In the genomic region with DNA sequence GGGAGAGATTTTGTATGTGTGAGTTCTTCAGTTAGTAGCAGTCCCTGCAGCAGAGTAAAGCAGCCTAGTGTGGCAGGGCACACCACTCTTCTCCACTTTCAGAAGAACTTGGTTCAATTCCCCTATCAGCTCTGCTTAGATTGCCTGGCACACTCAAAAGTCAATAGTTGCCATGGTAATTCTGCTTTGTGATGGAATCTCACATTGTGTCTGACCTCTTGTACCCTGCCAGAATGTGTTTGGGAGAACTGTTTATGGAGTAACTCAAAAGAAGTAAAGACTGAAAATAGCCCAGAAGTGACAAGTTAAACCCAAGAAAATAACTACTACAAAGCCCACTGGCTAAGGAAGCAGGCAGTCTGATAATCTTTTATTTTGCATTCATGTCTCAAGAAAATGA, we compare ENCODE assay signal across 28 mouse cellular contexts.
DNase-seq lines count a peak whose midpoint lies in the region; ATAC-seq and TF ChIP-seq lines count a peak whose summit lies in the region.
"Had no signal": no experiment of that assay in that cellular context is flagged by ENCODE, and none has a peak within 500 bp of the region (broad histone marks: within the 10 kb centered on the region; RNA-seq: fewer than 3 reads in every experiment).

No protein-coding gene starts in this region.

- H3K4me1 ChIP-seq in liver, adult 2 months (ENCODE audit: control insufficient read depth, insufficient read depth, low read length), result peaks cover 2% of the 10 kb centered on the region; the same call in 1 of the 2 replicates
- H3K4me1 ChIP-seq in liver, embryonic 12.5 days, result no peaks in the 10 kb centered on the region
- peaks cover 14% of the 10 kb centered on the region for H3K4me1 ChIP-seq in lung, embryonic 16.5 days (replicated peaks; ENCODE audit: control insufficient read depth, insufficient read depth, low read length)
- H3K4me1 ChIP-seq in lung, adult 2 months (ENCODE audit: control insufficient read depth, insufficient read depth, low read length), result peaks cover 7% of the 10 kb centered on the region
- peaks cover 7% of the 10 kb centered on the region; the same call in 1 of the 2 replicates for H3K4me1 ChIP-seq in embryonic fibroblast, embryonic 13.5 days (ENCODE audit: control insufficient read depth, insufficient read depth, low read length)
- H3K4me1 ChIP-seq: embryonic facial prominence, embryonic 12.5 days; forebrain, embryonic 12.5 days; hindbrain, embryonic 12.5 days had no signal

- no peak for TF ChIP-seq POLR2A in liver, adult 2 months (IDR thresholded peaks at IDR 0.05; ENCODE audit: extremely low read depth, insufficient read depth, low read length)
- no peak for TF ChIP-seq POLR2A in lung, adult 2 months (IDR thresholded peaks at IDR 0.05; ENCODE audit: borderline replicate concordance, extremely low read depth, low read depth, low read length)
- no peak for TF ChIP-seq POLR2A in embryonic fibroblast, embryonic 13.5 days (IDR thresholded peaks at IDR 0.05; ENCODE audit: low read depth, low read length)

- ATAC-seq in liver, embryonic 12.5 days, result no peak
- ATAC-seq in lung, embryonic 16.5 days (ENCODE audit: low read depth), result peak; percentile 39; the same call in 1 of the 2 replicates
- ATAC-seq: forebrain, embryonic 15.5 days; Patski had no signal

- no peaks in the 10 kb centered on the region for H3K27me3 ChIP-seq in liver, adult 2 months (ENCODE audit: control insufficient read depth, insufficient read depth, low read length)
- no peaks in the 10 kb centered on the region for H3K27me3 ChIP-seq in liver, embryonic 12.5 days (replicated peaks)
- H3K27me3 ChIP-seq in lung, embryonic 16.5 days (ENCODE audit: control insufficient read depth, insufficient read depth, low read depth, low read length), result no peaks in the 10 kb centered on the region
- H3K27me3 ChIP-seq: embryonic facial prominence, embryonic 12.5 days; embryonic facial prominence, embryonic 15.5 days; forebrain, embryonic 12.5 days; forebrain, embryonic 15.5 days; heart, embryonic 13.5 days; hindbrain, embryonic 12.5 days; hindbrain, embryonic 15.5 days; Patski had no signal

- intact Hi-C loops in left cerebral cortex, postnatal 4 days (cut with DNase I), result no loop called here

- H3K79me2 ChIP-seq in liver, adult 2 months (ENCODE audit: control insufficient read depth, insufficient read depth, low read length), result no peaks in the 10 kb centered on the region

- no peaks in the 10 kb centered on the region for H3K9me3 ChIP-seq in liver, embryonic 12.5 days (replicated peaks)
- H3K9me3 ChIP-seq in lung, embryonic 16.5 days (ENCODE audit: control insufficient read depth, low read length), result no peaks in the 10 kb centered on the region
- H3K9me3 ChIP-seq: embryonic facial prominence, embryonic 12.5 days; embryonic facial prominence, embryonic 15.5 days; forebrain, embryonic 12.5 days; forebrain, embryonic 15.5 days; heart, embryonic 10.5 days; heart, embryonic 13.5 days; hindbrain, embryonic 12.5 days; hindbrain, embryonic 15.5 days had no signal

- no peak overlapping the region for H3K9ac ChIP-seq in liver, adult 2 months (ENCODE audit: low read depth, low read length)
- no peak overlapping the region for H3K9ac ChIP-seq in liver, embryonic 12.5 days
- no peak overlapping the region for H3K9ac ChIP-seq in lung, embryonic 16.5 days (ENCODE audit: low read length)
- H3K9ac ChIP-seq: embryonic facial prominence, embryonic 12.5 days; embryonic facial prominence, embryonic 15.5 days; forebrain, embryonic 12.5 days; forebrain, embryonic 15.5 days; heart, embryonic 13.5 days; hindbrain, embryonic 12.5 days; hindbrain, embryonic 15.5 days had no signal

- peak; percentile 32 for DNase-seq in liver, adult 2 months (ENCODE audit: extremely low read depth, low read depth, low spot score)
- DNase-seq in lung, adult 2 months, result no peak
- DNase-seq in lung, postnatal 36 days, result peak; percentile 51
- DNase-seq in lung, postnatal 4 days, result no peak
- no peak for DNase-seq in left cerebral cortex, postnatal 4 days
- DNase-seq: adrenal gland, adult 2 months; adrenal gland, postnatal 14 days; B cell, adult 2 months; cerebellum, adult 11 months; cerebellum, adult 2 months; cerebellum, adult 9-11 months; cerebellum, postnatal 25 days; gastrocnemius, postnatal 25 days; heart, adult 2 months had no signal

- TF ChIP-seq CTCF in liver, adult 2 months (IDR thresholded peaks at IDR 0.05; ENCODE audit: low read depth, low read length), result no peak
- TF ChIP-seq CTCF in lung, adult 2 months (IDR thresholded peaks at IDR 0.05; ENCODE audit: insufficient read depth, low read length), result no peak
- TF ChIP-seq CTCF in embryonic fibroblast, embryonic 13.5 days (IDR thresholded peaks at IDR 0.05; ENCODE audit: borderline replicate concordance, insufficient read depth, low read length), result no peak

- no peak overlapping the region for H3K4me3 ChIP-seq in liver, adult 2 months (ENCODE audit: insufficient read depth, low read depth, low read length)
- H3K4me3 ChIP-seq in liver, embryonic 12.5 days, result no peak overlapping the region
- H3K4me3 ChIP-seq in lung, embryonic 16.5 days (ENCODE audit: low read length), result no peak overlapping the region
- no peak overlapping the region for H3K4me3 ChIP-seq in lung, adult 2 months (replicated peaks; ENCODE audit: extremely low read depth, low read depth, low read length)
- no peak overlapping the region for H3K4me3 ChIP-seq in embryonic fibroblast, embryonic 13.5 days (ENCODE audit: insufficient read depth, low read length)
- H3K4me3 ChIP-seq: embryonic facial prominence, embryonic 12.5 days; embryonic facial prominence, embryonic 15.5 days; erythroblast, embryonic 14.5 days; forebrain, embryonic 12.5 days; forebrain, embryonic 15.5 days; heart, adult 2 months; heart, embryonic 10.5 days; heart, embryonic 13.5 days; hindbrain, embryonic 12.5 days; hindbrain, embryonic 15.5 days had no signal

- H3K36me3 ChIP-seq in liver, adult 2 months (ENCODE audit: control insufficient read depth, insufficient read depth, low read length), result no peaks in the 10 kb centered on the region
- H3K36me3 ChIP-seq in liver, embryonic 12.5 days, result no peaks in the 10 kb centered on the region
- H3K36me3 ChIP-seq in lung, embryonic 16.5 days (ENCODE audit: control insufficient read depth, insufficient read depth, low read length), result no peaks in the 10 kb centered on the region
- H3K36me3 ChIP-seq: embryonic facial prominence, embryonic 12.5 days; embryonic facial prominence, embryonic 15.5 days; forebrain, embryonic 12.5 days; forebrain, embryonic 15.5 days; G1E; heart, embryonic 10.5 days; heart, embryonic 13.5 days; hindbrain, embryonic 12.5 days; hindbrain, embryonic 15.5 days had no signal

- no peak overlapping the region for H3K27ac ChIP-seq in liver, adult 2 months (replicated peaks; ENCODE audit: insufficient read depth, low read depth, low read length)
- no peak overlapping the region for H3K27ac ChIP-seq in liver, embryonic 12.5 days
- H3K27ac ChIP-seq in lung, embryonic 16.5 days (ENCODE audit: low read length), result peak overlapping the region; percentile 45
- H3K27ac ChIP-seq in embryonic fibroblast, embryonic 13.5 days (ENCODE audit: insufficient read depth, low read length), result peak overlapping the region; percentile 41; the same call in 1 of the 2 replicates
- H3K27ac ChIP-seq: embryonic facial prominence, embryonic 12.5 days; embryonic facial prominence, embryonic 15.5 days; forebrain, embryonic 12.5 days; forebrain, embryonic 15.5 days; heart, adult 2 months; heart, embryonic 10.5 days; heart, embryonic 13.5 days; hindbrain, embryonic 12.5 days; hindbrain, embryonic 15.5 days had no signal

- H3K4me2 ChIP-seq in liver, embryonic 12.5 days, result no peak overlapping the region
- H3K4me2 ChIP-seq in lung, embryonic 16.5 days (ENCODE audit: low read depth, low read length), result no peak overlapping the region
- H3K4me2 ChIP-seq: embryonic facial prominence, embryonic 12.5 days; embryonic facial prominence, embryonic 15.5 days; forebrain, embryonic 12.5 days; forebrain, embryonic 15.5 days; heart, embryonic 13.5 days; hindbrain, embryonic 12.5 days; hindbrain, embryonic 15.5 days had no signal

Comparison
In these comparisons a context has a peak if more than half of its experiments do, and no peak if none do; other contexts are left out.
1. DNase-seq: peak in liver, adult 2 months (single experiment) and lung, postnatal 36 days (single experiment); none in lung, adult 2 months (single experiment), lung, postnatal 4 days (0 of 2) and left cerebral cortex, postnatal 4 days (single experiment).
2. H3K27ac ChIP-seq: peak in lung, embryonic 16.5 days (single experiment) and embryonic fibroblast, embryonic 13.5 days (single experiment); none in liver, adult 2 months (single experiment) and liver, embryonic 12.5 days (single experiment).